Mouse (Mus musculus) thymus, postnatal 4 days (tissue): ENCODE results near the gene Cd320.
"Not testable (repeated sequence)": the region's sequence is repeated elsewhere in the genome, so short reads cannot be mapped to it uniquely, and the experiment has no call there.

Experiments
- DNase-seq: peaks from one replicate; pipeline ENCODE4 v3.0.0; 2021

Cd320 gene

GRCm38 (mm10) chr17:33825462-33825861 lies 17.4 kb upstream of the Cd320 start:
- no peak for DNase-seq

GRCm38 (mm10) chr17:33826850-33827249 lies 16.0 kb upstream of the Cd320 start:
- peak; percentile 76 for DNase-seq

- no peak for DNase-seq
Measured at GRCm38 (mm10) chr17:33828892-33829291, 14.0 kb upstream of the Cd320 start.

DNA sequence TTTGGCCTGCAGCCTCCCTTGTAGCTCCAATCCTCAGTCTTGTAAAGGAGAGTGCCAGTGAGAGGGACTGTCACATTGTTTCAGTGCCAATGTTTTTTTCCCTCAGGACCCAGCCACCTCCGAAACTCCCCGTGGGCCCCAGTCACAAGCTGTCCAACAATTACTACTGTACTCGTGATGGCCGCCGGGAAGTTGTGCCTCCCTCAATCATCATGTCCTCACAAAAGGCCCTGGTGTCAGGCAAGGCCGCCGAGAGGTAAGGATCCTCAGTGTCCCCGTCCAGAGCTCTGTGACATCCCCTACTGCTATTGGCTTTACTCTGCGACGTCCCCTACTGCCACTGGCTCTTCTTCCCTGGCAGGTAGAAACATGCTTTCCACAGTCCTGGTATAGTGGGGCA lies 13.3 kb upstream of the Cd320 start:
- no peak for DNase-seq

DNA sequence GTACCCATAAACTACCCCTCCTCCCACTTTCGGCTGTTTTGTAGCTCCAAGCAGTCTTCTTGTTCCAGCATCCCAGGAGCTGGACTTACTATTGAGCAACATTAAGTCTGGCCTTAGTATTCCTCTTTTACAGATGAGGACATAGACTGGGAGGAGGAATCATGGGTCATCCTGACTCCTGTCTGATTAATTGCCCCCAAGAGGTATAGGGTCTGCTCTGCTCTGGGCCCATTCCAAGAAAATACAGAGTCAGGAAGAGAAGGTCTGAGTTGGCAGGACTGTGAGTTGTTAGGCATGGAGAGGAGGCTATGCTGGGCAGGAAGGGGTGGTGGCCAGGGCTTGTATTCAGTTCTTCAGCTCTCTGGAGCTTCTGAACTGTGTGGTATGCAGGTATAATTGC lies 1.3 kb downstream of the Cd320 start:
- DNase-seq: no peak

- DNase-seq: no peak
Measured at GRCm38 (mm10) chr17:33848139-33848538, 5.2 kb downstream of the Cd320 start.

DNA sequence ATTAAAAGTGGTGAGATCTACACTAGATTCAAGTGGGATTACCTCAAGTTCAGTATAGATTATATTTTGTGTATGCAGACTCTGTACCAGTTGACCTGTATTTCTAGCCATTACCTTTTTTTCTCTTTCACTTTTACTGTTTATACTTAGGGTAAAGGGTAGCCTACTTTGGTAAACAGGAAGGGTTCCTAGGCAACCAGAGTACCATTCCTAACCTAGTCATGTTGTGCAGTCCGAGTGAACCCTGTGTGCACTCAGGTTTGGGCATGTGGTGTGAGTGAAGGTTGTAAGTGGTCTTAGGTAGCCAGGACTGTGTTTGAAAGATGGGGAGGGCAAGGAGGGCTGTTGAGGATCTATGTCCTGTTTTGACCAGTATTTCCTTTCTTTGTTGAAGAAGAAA lies 8.4 kb downstream of the Cd320 start:
- DNase-seq: no peak

DNA sequence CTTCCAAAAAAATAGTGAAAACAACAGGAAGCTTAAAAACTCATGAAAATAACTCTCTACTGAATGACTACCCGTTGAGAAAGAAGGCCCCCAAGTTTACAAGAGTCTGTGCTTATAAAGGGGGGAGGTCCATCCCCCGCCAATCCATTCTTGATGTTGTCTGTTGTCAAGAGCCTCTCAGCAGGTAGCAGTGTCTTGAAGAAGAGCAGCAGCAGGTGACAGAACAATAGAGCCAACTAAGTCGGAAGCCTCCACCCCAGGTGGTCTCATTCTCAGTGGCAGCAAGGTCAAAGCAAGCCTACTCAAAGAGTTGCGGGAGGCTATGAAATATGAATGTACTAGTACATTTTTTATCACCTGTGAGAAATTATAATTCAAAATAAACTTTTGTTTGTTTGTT lies 14.9 kb downstream of the Cd320 start:
- DNase-seq: no peak

DNA sequence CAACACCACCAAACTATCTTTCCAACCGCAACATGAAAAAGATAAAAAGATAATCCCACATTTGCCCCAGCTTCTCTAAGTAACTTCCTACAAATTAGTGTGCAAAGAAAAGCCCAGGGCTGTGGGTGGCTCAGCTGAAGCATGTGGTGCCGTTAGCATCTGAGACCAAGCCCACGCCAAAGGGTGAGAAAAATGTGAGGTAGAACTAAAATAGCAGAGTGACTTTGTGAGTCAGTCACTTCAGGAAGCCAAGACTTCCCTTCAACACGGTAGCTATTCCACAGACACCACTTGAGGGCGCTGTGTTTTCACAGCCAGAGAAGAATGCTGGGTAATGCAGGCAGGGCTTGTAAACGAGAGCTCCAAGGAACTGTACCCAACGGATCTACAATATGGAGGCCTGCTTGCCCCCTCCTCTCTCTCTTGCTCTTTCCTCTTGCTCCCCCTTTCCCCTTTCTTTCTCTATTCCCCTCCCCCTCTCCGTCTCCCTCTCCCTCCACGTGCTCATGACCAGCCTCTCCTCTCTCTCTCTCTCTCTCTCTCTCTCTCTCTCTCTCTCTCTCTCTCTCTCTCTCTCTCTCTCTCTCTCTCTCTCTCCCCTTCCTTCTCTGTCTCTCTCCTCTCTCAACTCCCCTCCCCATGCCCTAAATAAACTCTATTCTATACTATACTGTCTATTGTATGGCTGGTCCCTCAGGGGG lies 22.6 kb downstream of the Cd320 start:
- peak; percentile 82 for DNase-seq

- DNase-seq: not testable (repeated sequence)
Measured at GRCm38 (mm10) chr17:33873537-33873936, 30.6 kb downstream of the Cd320 start, which contains the start of gene Gm7029. Gene Gm7029, plus strand, starts transcription at chr17:33873837.

DNA sequence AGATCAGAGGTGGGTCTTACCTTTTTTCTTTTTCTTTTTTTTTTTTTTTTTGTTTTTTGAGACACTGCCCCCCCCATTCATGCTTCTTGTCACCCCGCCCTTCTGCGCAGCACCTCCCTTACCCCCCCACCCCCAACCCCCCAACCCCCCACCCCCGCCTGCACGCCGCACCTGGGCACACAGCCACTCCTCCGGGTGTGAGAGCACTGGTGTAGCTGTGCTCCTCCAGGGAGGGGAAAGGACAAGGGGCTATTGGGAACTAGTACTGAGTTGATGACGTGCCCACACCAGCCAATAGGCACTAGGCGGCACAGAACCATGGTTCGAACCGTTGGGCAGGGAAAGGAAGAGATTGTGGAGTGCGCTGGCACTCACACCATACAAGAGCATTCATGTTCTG lies 31.5 kb downstream of the Cd320 start:
- peak; percentile 39 for DNase-seq

GRCm38 (mm10) chr17:33875797-33876196 lies 32.9 kb downstream of the Cd320 start:
- peak; percentile 42 for DNase-seq

GRCm38 (mm10) chr17:33884320-33884719 lies 41.4 kb downstream of the Cd320 start:
- not testable (repeated sequence) for DNase-seq

GRCm38 (mm10) chr17:33887802-33888201 lies 44.9 kb downstream of the Cd320 start:
- not testable (repeated sequence) for DNase-seq

GRCm38 (mm10) chr17:33888230-33888629 lies 45.3 kb downstream of the Cd320 start:
- DNase-seq: not testable (repeated sequence)

- not testable (repeated sequence) for DNase-seq
Measured at GRCm38 (mm10) chr17:33889941-33890532, 47.1 kb downstream of the Cd320 start.

- peak; percentile 99 for DNase-seq
Measured at GRCm38 (mm10) chr17:33890533-33891059, 47.7 kb downstream of the Cd320 start, which contains the start of gene Kifc1. Gene Kifc1, minus strand, starts transcription at chr17:33890661.

- no peak for DNase-seq
Measured at GRCm38 (mm10) chr17:33891357-33891756, 48.5 kb downstream of the Cd320 start.

DNA sequence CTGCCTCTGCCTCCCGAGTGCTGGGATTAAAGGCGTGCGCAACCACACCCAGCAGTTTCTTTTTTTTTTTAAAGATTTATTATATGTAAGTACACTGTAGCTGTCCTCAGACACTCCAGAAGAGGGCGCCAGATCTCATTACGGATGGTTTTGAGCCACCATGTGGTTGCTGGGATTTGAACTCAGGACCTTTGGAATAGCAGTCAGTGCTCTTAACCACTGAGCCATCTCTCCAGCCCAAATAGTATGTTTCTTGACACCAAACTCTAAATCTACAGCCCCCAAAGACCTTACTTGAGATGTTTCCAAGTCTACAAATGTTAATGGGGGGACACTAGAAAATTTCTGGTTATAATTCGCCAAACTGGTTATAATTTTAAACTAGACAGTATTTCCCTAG lies 49.0 kb downstream of the Cd320 start:
- DNase-seq: peak; percentile 39

- no peak for DNase-seq
Measured at GRCm38 (mm10) chr17:33892429-33892828, 49.5 kb downstream of the Cd320 start.

DNA sequence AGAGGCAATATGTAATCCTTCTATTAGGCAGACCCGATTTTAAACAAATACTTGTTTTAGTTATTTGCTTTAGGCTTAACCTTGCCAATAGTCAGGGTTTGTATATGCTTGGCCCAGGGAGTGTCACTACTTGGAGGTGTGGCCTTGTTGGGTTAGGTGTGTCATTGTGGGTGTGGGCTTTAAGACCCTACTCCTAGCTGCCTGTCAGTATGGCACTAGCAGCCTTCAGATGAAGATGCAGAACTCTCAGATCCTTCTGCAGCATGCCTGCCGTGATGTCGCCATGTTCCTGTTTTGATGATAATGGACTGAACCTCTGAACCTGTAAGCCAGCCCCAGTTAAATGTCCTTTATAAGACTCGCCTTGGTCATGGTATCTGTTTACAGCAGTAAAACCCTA lies 50.1 kb downstream of the Cd320 start:
- DNase-seq: not testable (repeated sequence)

DNA sequence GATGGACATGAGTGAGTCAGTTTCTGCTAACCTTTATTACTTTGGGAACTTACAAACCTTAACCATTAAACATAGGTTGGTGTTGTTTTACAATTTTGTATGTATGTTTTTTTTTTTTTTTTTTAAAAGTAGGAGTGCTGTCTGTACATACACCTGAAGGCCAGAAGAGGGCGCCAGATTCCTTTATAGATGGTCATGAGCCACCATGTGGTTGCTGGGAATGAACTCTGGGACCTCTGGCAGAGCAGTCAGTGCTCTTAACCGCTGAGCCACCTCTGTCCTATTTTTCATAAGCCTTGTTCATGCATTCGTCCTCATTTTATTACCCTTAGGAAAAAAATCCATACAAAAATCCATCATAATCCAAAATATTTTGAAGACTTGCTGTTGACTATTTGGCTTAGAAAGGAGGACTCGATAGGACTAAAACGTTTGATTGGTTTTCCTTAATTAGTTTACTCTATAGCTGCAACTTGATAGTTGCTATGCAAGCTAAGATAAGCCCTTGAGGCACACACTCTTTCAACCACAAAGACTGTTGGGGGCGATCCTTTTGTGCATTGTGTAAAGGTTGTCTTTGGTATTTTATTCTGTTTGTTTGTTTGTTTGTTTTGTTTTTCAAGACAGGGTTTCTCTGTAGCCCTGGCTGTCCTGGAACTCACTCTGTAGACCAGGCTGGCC lies 54.4 kb downstream of the Cd320 start:
- DNase-seq: peak; percentile 63

DNA sequence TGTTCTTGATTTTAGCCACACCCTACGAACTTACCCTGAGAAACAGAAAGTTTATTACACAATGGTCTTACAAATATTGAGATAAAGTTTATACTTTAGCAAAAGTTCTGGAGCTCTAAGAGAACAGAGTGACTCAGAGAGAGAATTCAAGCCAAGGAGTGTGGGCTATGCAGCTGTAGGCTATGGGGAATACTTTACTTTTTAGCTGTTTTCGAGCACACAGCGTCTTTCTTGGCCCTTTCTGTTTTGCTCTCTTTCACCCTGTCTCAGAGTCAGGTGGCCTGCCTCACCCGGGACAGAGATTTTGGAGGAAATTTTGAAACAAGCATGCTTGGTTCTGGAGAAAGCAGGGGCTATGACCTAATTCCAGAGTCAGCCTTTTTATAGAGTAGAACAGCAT lies 55.3 kb downstream of the Cd320 start:
- not testable (repeated sequence) for DNase-seq
